Mouse (Mus musculus): ENCODE results near the gene Bbs7.

- no peak for TF ChIP-seq CTCF (IDR thresholded peaks at IDR 0.05; ENCODE audit: low read depth)
- no peak for TF ChIP-seq EP300 (optimal IDR thresholded peaks at IDR 0.05)
These were observed 43.4 kb downstream of the Bbs7 start for GRCm38 (mm10) chr3:36569836-36570235.
